Mouse (Mus musculus) neural tube, embryonic 11.5 days (tissue): ENCODE measurements around the gene Mecom. TPM values are rescaled to one million over a fixed set of nuclear protein-coding genes. Genes with fewer than 3 reads are reported as not detected.
A peak's percentile ranks its signal among the peaks of the same experiment; 100 is the strongest.

ENCODE experiments used
- ATAC-seq: fragments of 200-750 bp; cut with Nextera tagmentation; 2 replicates; pipeline ENCODE4 v1.8.0; 2017; ENCODE audit warnings: moderate number of reproducible peaks, mild to moderate bottlenecking, moderate TSS enrichment, moderate library complexity; ENCODE audit not compliant: insufficient read depth, low FRiP score, low TSS enrichment
- DNase-seq: peaks from one replicate; pipeline ENCODE4 v3.0.0-alpha.2; 2015; ENCODE audit warnings: low spot score
- H3K27ac ChIP-seq: fragments of 300-500 bp; sonication (generic); 2 replicates; pipeline ENCODE4 v1.5.1; 2014; ENCODE audit warnings: low read depth, mild to moderate bottlenecking, low read length
- H3K27me3 ChIP-seq: fragments of 300-500 bp; sonication (generic); 2 replicates; pipeline ENCODE4 v1.6.1; 2014; ENCODE audit warnings: mild to moderate bottlenecking, low read length, mixed read lengths; ENCODE audit not compliant: control insufficient read depth, insufficient read depth
- H3K36me3 ChIP-seq: fragments of 300-500 bp; sonication (generic); 2 replicates; pipeline ENCODE4 v1.6.1; 2014; ENCODE audit warnings: mild to moderate bottlenecking, low read length, moderate library complexity, mixed read lengths; ENCODE audit not compliant: control insufficient read depth, insufficient read depth
- H3K4me1 ChIP-seq: fragments of 300-500 bp; sonication (generic); 2 replicates; pipeline ENCODE4 v1.6.1; 2014; ENCODE audit warnings: low read length, mixed read lengths; ENCODE audit not compliant: control insufficient read depth, insufficient read depth
- H3K4me2 ChIP-seq: fragments of 300-500 bp; sonication (generic); 2 replicates; pipeline ENCODE4 v1.6.1; 2014; ENCODE audit warnings: low read depth, mild to moderate bottlenecking, moderate library complexity
- H3K4me3 ChIP-seq: fragments of 300-500 bp; sonication (generic); 2 replicates; pipeline ENCODE4 v1.5.1; 2014; ENCODE audit warnings: low read depth, low read length
- H3K9ac ChIP-seq: fragments of 300-500 bp; sonication (generic); 2 replicates; pipeline ENCODE4 v1.6.1; 2014; ENCODE audit warnings: mild to moderate bottlenecking, low read length
- H3K9me3 ChIP-seq: fragments of 300-500 bp; sonication (generic); 2 replicates; pipeline ENCODE4 v1.6.1; 2016; ENCODE audit warnings: low read length; ENCODE audit not compliant: control insufficient read depth
- WGBS: fragments of 180-500 bp; shearing (Covaris S2); extraction: QIAGEN DNeasy Blood & Tissue Kit; methylation state at CpG from one replicate; pipeline ENCODE4 v1.1.7; 2014; 5-methylcytosine and 5-hydroxymethylcytosine counted together
- polyA plus RNA-seq: library from polyadenylated mRNA; unstranded; fragments of >200 nt; fragmentation: Nextera tagmentation; extraction: Ambion mirVana; gene quantifications from 2 replicates; pipeline ENCODE4 v1.2.1, GENCODE M21; 2014

Gene Mecom
- polyA plus RNA-seq, 1 experiment from 2014 or later: 31.8 TPM

DNA sequence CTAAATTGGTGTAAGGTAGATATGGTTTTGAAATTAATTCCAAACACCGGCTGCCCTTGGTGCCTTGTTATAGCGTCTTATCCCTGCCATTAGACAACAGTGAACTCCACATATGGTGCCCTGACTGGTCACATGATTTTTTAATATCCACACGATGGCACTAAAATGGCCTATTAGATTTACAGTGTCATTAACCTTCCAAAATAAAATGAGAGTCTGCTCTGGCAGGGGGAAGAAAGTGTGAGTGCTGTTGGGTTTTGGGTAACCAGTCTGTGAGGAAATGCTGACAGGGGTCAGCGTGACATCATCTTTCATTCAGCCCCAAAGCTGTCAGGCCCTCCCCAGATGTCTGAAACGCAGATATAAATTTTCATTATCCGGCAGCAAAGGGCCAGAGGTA, 461.7 kb downstream of the Mecom start:
- Histone ChIP-seq H3K4me2 (no peak overlapping the region), H3K36me3 (no peaks in the 10 kb centered on the region), H3K4me1 (no peaks in the 10 kb centered on the region), H3K4me3 (no peak overlapping the region), H3K9me3 (no peaks in the 10 kb centered on the region), H3K9ac (no peak overlapping the region), H3K27ac (no peak overlapping the region), H3K27me3 (no peaks in the 10 kb centered on the region)
- DNase-seq (no peak), ATAC-seq (peak; percentile 53; the same call in 1 of the 2 replicates)
- WGBS: 60% methylated on average over 6 of the region's 6 CpGs

GRCm38 (mm10) chr3:30083842-30084241, 464.0 kb downstream of the Mecom start:
- WGBS: 71% methylated on average over 1 of the region's 1 CpGs
- no peak for ATAC-seq
- H3K4me3 ChIP-seq: no peak overlapping the region

DNA sequence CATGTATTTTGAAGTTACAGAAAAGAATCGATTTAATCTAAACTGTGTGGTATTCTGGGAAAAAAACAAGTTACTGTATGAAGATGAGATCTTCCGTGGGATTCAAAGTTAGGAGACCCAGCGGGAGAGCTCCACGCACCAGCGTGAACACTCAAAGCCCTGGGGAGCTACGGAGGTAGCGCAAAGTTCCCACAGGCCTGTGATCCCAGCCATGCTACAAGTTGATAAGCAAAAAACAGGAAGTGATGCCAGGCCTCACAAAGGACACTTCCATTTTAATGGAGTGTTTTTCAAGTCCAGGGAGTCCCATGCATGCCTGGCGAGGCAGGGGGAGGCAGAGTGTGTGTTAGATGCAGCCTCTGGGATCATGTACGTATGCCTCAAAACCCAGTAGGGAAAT, 464.5 kb downstream of the Mecom start:
- H3K36me3 ChIP-seq: no peaks in the 10 kb centered on the region
- no peak overlapping the region for H3K27ac ChIP-seq
- no peak overlapping the region for H3K9ac ChIP-seq
- H3K4me1 ChIP-seq: no peaks in the 10 kb centered on the region
- no peak overlapping the region for H3K4me3 ChIP-seq
- H3K27me3 ChIP-seq: no peaks in the 10 kb centered on the region
- no peak for DNase-seq
- H3K9me3 ChIP-seq: no peaks in the 10 kb centered on the region
- no peak overlapping the region for H3K4me2 ChIP-seq
- no peak for ATAC-seq
- 81% methylated on average over 9 of the region's 9 CpGs for WGBS

More at GRCm38 (mm10) chr3:30083842-30084241, 464.0 kb downstream of the Mecom start:
- H3K36me3 ChIP-seq: no peaks in the 10 kb centered on the region
- no peak overlapping the region for H3K27ac ChIP-seq
- H3K9ac ChIP-seq: no peak overlapping the region
- H3K4me1 ChIP-seq: no peaks in the 10 kb centered on the region
- no peak for DNase-seq
- no peak overlapping the region for H3K4me2 ChIP-seq
- H3K9me3 ChIP-seq: no peaks in the 10 kb centered on the region
- H3K27me3 ChIP-seq: no peaks in the 10 kb centered on the region

DNA sequence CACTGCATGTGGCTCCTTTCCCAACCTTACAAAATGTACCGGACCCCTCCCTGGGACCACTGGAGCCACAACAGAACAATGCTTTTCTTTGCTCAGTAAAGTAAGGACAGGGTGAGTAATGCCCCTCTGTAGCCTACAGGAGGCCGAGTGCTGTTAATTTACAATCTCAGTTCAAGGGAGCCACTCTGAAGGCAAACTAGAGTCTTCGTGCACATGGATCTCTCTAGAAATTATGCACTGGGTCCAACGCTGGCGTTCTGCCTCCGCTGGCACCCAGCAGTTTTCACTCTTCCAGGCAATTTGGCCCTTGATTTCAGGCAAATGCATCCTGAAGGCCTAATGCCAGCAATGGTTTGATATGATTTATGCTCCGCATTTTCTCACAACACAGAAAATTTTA, 467.0 kb downstream of the Mecom start:
- no peaks in the 10 kb centered on the region for H3K27me3 ChIP-seq
- no peaks in the 10 kb centered on the region for H3K36me3 ChIP-seq
- no peaks in the 10 kb centered on the region for H3K9me3 ChIP-seq
- WGBS: 55% methylated on average over 7 of the region's 7 CpGs
- H3K4me1 ChIP-seq: no peaks in the 10 kb centered on the region
- DNase-seq (no peak), ATAC-seq (no peak)
- no peak overlapping the region for H3K9ac ChIP-seq
- H3K4me2 ChIP-seq: no peak overlapping the region
- no peak overlapping the region for H3K4me3 ChIP-seq
- no peak overlapping the region for H3K27ac ChIP-seq

DNA sequence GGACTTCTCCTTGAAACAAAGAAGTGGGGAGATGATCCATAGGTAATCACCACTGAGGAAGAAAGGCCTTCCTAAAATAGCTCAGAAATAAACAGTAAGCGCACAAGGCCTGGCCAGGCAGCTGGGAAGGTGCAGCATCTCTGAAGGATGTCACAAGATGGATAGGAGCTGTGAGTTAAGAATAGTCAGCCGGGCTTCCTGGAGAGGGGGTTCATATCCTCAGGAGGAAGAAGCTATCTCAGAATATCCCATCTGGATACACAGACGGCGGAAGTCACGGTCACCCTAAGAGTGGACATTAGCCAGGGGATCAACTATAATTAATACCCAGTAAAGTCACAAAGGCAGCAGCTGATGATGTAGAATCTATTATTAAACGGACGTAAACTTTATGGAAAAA, 471.3 kb downstream of the Mecom start:
- no peaks in the 10 kb centered on the region for H3K36me3 ChIP-seq
- ATAC-seq: no peak
- H3K9me3 ChIP-seq: no peaks in the 10 kb centered on the region
- no peak overlapping the region for H3K9ac ChIP-seq
- H3K27ac ChIP-seq: no peak overlapping the region
- WGBS: 90% methylated on average over 7 of the region's 7 CpGs
- H3K27me3 ChIP-seq: no peaks in the 10 kb centered on the region
- H3K4me3 ChIP-seq: no peak overlapping the region
- H3K4me1 ChIP-seq: no peaks in the 10 kb centered on the region
- no peak overlapping the region for H3K4me2 ChIP-seq
- DNase-seq: no peak

GRCm38 (mm10) chr3:30071271-30071670, 476.5 kb downstream of the Mecom start:
- no peaks in the 10 kb centered on the region for H3K36me3 ChIP-seq
- no peak overlapping the region for H3K4me2 ChIP-seq
- no peak overlapping the region for H3K27ac ChIP-seq
- no peaks in the 10 kb centered on the region for H3K9me3 ChIP-seq
- H3K4me1 ChIP-seq: no peaks in the 10 kb centered on the region
- DNase-seq (no peak), ATAC-seq (no peak)
- H3K9ac ChIP-seq: no peak overlapping the region
- no peaks in the 10 kb centered on the region for H3K27me3 ChIP-seq
- H3K4me3 ChIP-seq: no peak overlapping the region

- WGBS: 87% methylated on average over 7 of the region's 7 CpGs
- Histone ChIP-seq H3K27me3 (no peaks in the 10 kb centered on the region), H3K9me3 (no peaks in the 10 kb centered on the region), H3K36me3 (no peaks in the 10 kb centered on the region), H3K4me2 (no peak overlapping the region), H3K4me3 (no peak overlapping the region), H3K4me1 (no peaks in the 10 kb centered on the region), H3K27ac (no peak overlapping the region), H3K9ac (no peak overlapping the region)
- no peak for DNase-seq
- ATAC-seq: no peak
Measured at GRCm38 (mm10) chr3:30066519-30066918, 481.3 kb downstream of the Mecom start.

- DNase-seq: no peak
- H3K4me3 ChIP-seq: no peak overlapping the region
- H3K9ac ChIP-seq: no peak overlapping the region
- H3K36me3 ChIP-seq: no peaks in the 10 kb centered on the region
- no peak overlapping the region for H3K27ac ChIP-seq
- WGBS: 94% methylated on average over 7 of the region's 7 CpGs
- H3K4me2 ChIP-seq: no peak overlapping the region
- no peaks in the 10 kb centered on the region for H3K4me1 ChIP-seq
- no peaks in the 10 kb centered on the region for H3K27me3 ChIP-seq
- ATAC-seq: no peak
- no peaks in the 10 kb centered on the region for H3K9me3 ChIP-seq
Measured at GRCm38 (mm10) chr3:30060058-30060457, 487.8 kb downstream of the Mecom start.

- H3K27me3 ChIP-seq: no peaks in the 10 kb centered on the region
- H3K9ac ChIP-seq: no peak overlapping the region
- H3K4me2 ChIP-seq: no peak overlapping the region
- ATAC-seq: no peak
- no peak overlapping the region for H3K4me3 ChIP-seq
- H3K4me1 ChIP-seq: no peaks in the 10 kb centered on the region
- 88% methylated on average over 4 of the region's 4 CpGs for WGBS
- H3K27ac ChIP-seq: no peak overlapping the region
- no peaks in the 10 kb centered on the region for H3K36me3 ChIP-seq
- H3K9me3 ChIP-seq: no peaks in the 10 kb centered on the region
- DNase-seq: no peak
Measured at GRCm38 (mm10) chr3:30059615-30060014, 488.2 kb downstream of the Mecom start.
